Mouse (Mus musculus) heart, adult 2 months (tissue): ENCODE results near the gene Tspan5.

ENCODE experiments used
- CTCF ChIP-seq: fragments of 200-600 bp; IDR thresholded peaks from 2 replicates; pipeline ENCODE4 v1.8.1; 2022; ENCODE audit warnings: antibody characterized with exemption, mild to moderate bottlenecking, moderate library complexity
- POLR2A ChIP-seq: fragments of 200-500 bp; IDR thresholded peaks from 2 replicates; pipeline ENCODE4 v1.6.1; 2011; ENCODE audit warnings: mild to moderate bottlenecking, low read depth, low read length, control low read depth; ENCODE audit not compliant: insufficient read depth

- TF ChIP-seq CTCF = no peak
- no peak for TF ChIP-seq POLR2A
Observed at GRCm38 (mm10) chr3:138927437-138927836, 185.4 kb downstream of the Tspan5 start.
